Mouse (Mus musculus) ovary, postnatal 14 days (tissue): ENCODE data around the gene Clec12a.

Experiments
- DNase-seq: peaks from one replicate; pipeline ENCODE4 v3.0.0; 2022; ENCODE audit warnings: low spot score

Gene Clec12a

GRCm38 (mm10) chr6:129374937-129375471 lies 32.5 kb downstream of the Clec12a start:
- no peak for DNase-seq

- no peak for DNase-seq
Observed at GRCm38 (mm10) chr6:129380454-129380853, 38.0 kb downstream of the Clec12a start.

DNA sequence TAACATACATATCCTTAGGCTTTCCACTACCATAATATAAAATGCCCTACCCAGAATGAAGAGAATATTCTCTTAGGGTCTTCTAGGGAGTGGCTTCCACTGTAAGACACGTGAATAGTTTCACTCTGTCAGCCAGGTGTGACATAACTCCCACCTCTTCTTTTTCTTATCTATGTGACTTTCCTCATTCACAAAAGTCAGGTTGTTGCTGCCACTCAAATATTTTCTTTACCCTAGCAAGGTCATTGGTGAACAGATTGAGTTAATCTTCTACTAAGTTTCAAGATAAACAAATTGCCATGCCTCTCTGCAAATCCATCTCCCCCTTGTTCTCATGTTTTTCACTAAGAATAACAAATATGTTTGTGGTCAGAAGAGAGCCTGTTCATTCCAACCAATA lies 39.2 kb downstream of the Clec12a start:
- DNase-seq = no peak

DNA sequence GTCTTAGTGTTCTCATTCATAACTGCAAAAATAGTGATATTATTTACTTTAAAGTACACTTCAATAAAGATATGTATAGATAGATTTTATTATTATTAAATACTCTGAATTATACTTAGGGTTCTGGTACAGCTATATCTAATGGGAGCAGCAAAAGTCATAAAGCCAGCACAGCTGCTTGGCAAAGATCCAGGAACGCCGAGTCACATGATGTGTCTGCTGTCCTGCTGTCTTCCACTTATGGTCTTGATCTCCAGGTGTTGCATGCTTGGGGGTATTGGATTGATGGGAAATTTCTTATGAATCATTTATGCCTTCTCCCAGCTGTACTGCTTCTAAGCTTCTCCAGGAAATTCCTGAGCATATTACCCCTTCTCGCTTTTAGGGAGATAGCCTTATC lies 41.0 kb downstream of the Clec12a start:
- no peak for DNase-seq

GRCm38 (mm10) chr6:129385000-129385399 lies 42.5 kb downstream of the Clec12a start:
- no peak for DNase-seq

DNA sequence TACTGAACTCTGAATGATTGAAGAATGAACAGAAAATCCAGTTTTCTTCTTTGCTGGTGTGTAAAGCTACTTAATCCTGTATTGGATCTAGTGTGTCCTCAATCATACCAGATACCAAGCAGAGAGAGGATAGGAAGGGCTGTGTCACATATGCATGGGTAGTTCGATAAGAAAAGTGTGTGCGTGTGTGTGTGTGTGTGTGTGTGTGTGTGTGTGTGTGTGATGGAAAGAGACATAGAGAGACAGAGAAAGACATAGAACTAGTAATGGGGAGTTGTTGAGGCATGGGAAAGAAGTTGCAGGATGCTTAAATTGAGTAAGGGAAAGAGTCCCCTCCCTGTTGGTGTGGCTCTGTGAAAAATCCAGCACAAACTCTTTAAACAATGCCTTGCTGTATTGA lies 43.3 kb downstream of the Clec12a start, which contains the start of gene Clec12b:
Clec12b (minus strand) TSS at position 101 of the 400 bp plus-strand sequence.
- no peak for DNase-seq

GRCm38 (mm10) chr6:129393087-129393720 lies 50.7 kb downstream of the Clec12a start:
- no peak for DNase-seq

DNA sequence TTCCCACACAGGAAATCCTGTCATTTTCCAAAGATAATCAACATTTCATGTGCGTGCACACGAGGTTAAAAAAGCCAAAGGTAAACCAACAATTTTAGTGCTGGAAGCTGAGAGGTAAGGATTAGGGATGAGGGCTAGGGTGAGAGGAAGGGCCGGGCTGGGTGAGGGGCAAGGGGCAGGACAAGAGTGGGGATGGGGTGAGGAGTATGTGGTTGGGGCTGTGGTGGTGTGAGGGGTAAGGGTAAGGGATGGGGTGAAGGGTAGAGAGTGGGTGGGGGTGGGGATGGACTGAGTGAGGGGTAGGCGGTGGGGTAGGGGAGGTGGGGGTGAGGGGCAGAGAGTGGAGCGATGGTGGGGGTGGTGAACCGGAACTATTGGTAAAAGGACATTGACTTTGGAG lies 51.2 kb downstream of the Clec12a start:
- DNase-seq = no peak

GRCm38 (mm10) chr6:129396997-129397396 lies 54.5 kb downstream of the Clec12a start, which contains the start of gene Clec1b:
Gene Clec1b (plus strand): TSS chr6:129397297.
- DNase-seq = no peak

- peak; percentile 4 for DNase-seq
Observed at GRCm38 (mm10) chr6:129399945-129400344, 57.5 kb downstream of the Clec12a start.

- DNase-seq = no peak
Observed at GRCm38 (mm10) chr6:129402404-129402803, 59.9 kb downstream of the Clec12a start.

DNA sequence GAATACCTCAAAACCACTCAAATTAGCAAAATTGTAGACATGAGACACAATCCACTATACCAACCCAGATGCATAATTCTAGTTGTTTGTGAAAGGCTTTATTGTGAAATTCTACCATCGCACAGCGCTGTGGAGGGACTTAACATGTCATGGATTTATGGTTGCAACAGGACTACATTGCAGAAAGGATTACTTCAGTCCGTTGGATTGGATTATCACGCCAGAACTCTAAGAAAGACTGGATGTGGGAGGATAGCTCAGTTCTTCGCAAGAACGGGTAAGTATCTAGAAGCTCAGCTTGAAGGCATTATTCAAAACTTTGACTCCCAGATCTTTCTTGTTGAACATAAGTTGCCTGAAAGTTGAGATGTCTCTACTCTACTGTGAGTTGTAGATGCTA lies 60.9 kb downstream of the Clec12a start:
- no peak for DNase-seq

- DNase-seq = no peak
Observed at GRCm38 (mm10) chr6:129405999-129406398, 63.5 kb downstream of the Clec12a start.

GRCm38 (mm10) chr6:129407324-129407723 lies 64.8 kb downstream of the Clec12a start:
- DNase-seq = no peak

DNA sequence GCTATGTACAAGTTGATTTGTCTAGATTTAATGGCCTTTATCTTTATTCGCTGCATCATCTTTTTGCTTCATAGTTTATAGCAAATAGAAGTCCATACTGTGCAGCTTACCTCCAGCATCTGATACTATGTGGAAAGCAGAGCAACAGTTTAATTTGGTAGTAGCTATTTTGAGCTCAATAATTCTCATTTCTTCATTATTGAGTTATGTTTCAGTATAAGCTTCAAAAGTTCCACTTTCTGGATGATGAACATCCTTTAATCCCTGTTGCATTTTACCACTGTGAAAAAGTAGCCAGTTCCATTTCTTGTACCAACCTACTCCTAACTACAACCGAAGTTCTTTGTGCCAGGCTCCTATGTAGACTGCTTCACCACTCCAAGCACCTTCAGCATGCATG lies 66.1 kb downstream of the Clec12a start, which contains the start of gene Clec9a:
Clec9a (plus strand) TSS at position 301 of the 400 bp plus-strand sequence.
- no peak for DNase-seq

- no peak for DNase-seq
Observed at GRCm38 (mm10) chr6:129414177-129414576, 71.7 kb downstream of the Clec12a start.
